Mouse (Mus musculus) testis, postnatal 10 days (tissue): ENCODE measurements around the gene Tigd3.

Source experiments
- DNase-seq: peaks from one replicate; pipeline ENCODE4 v3.0.0; 2021; ENCODE audit warnings: low spot score

Gene Tigd3

DNA sequence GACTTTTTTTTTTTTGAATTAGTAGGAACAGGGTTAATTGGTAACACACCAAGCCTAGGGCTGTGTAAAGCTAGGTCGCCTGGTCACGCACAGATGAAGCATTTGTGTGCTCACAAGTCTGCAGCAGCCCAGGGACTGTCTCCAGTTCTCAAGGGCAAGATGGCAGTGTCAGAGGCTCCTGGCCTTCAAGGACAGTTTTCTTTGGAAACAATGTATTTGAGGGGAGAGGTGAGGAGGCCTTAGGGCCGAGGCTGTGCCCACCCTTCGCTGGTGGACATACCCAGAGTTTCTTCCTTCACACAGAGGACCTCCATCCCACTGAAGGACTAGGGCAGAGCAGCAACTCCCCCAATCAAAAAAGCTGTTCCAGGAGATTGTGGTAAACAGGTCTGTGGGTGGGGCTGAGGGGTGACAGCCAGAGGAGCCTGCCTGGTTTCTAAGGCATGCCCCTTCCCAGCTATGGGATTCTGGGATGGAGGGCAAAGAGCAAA is 46.6 kb downstream of the Tigd3 start:
- no peak for DNase-seq

DNA sequence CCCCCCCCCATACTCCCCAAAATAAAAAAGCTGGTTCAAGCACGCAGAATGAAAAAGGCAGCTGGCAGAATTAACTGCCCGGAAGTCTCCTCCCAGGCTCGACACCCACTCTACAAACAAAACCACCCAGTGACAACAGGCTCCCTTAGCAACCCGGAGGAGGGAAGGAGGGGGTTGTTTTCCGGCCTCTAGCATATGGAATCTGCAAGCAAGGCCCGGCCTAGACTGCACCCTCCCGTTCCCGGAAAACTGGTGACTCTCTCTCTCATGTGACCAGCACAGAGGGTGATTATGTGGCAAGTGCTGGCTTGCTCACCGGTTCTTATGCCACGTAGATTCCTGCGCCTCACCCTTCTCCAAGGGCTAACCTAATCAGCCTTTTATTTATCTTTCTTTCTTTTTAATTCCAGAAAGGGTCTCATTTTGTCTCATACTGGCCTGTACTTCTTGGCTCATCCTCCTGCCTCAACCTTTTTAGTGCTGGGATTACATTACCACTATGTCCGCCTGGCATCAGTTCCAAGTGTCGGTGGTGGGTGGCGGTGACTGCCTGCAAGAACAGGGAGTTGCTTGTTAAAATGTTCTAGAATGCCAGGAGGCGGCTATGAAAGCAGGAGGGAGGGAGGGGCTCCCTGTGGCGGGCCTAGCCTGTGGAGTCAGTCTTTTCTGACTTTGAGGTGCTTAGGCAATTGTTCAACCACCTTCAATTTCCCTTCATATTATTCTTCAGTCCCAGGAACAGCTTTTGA is 47.2 kb downstream of the Tigd3 start:
- DNase-seq = peak; percentile 71

DNA sequence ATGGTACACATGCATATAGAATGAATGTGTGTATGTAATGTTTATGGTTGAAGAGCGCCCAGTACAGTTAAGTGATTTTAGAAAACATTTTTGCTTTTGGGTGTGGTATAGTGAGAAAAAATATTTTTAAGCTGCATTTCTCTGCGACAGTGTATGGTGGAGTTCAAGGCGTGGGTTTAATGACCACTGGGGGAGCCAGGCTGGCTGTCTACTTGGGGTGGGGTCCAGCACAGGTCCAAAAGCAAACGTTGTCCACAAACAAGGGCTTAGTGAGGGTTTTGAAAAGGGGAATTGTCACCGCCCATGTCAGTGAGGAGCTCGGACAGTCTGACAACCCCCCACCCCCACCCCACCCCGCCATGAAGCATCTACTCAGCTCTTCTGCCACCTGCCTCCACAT is 47.8 kb downstream of the Tigd3 start:
- DNase-seq = no peak

DNA sequence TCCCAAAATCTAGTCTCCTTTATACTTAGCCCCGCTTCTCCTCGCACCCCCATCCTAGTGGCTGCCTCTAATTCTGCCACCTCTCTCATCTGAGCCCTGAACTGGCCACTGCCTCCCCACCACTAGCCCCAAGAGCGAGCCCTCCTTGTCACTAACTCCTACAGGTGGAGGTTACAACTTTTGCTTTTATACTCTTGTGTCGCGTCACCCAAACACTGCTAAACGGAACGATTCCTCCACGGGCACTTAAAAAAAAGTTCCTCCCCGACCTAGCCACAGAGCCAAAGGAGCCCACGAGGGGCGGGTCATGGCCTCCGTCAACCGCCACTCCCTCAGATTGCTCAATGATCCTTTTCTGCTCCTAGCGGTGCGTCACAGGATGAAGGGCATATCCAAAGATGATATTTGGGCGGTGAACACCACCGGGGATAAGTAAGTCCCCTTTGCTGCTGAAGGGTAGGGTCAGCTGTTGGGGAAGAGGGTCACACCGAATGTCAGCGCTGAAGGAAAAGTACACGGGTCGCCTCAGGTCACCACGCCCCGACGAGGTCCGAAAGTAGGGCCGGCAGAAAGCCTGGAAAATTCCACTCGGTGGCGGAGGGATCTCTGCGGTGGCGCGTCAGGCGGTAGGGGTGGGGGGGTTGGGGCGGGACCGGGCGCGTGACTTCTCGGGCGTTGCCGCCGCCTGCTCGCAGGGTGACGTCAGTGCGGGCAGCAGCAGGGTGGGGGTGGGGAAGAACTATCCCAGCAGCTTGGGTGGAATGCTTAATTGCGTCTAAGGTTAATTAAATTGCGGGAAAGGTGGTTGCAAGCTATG is 48.4 kb downstream of the Tigd3 start:
- DNase-seq = peak; percentile 95

DNA sequence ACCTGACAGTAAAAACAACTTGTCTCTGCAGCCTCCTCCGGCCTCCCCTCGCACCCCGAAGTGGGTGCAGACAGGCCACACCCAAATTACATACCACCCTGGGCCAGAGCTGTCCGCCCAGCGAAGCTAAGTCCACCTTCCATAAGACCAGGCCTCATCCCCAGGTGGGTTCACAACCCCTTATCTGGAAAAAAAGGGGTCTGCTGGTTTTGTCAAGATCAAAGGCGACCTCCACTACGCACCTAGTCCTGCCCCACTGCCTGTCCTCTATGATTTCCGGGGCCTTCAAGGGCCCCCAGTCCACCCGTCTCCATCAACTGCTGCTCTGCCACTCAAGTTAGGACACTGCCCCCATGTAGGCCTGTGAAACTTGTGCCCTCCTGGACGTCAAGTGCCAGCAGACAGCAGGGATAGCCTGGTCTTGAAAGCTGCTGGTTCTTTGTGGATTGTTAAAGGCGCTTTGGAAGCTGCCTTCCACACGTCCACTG is 49.1 kb downstream of the Tigd3 start:
- no peak for DNase-seq

DNA sequence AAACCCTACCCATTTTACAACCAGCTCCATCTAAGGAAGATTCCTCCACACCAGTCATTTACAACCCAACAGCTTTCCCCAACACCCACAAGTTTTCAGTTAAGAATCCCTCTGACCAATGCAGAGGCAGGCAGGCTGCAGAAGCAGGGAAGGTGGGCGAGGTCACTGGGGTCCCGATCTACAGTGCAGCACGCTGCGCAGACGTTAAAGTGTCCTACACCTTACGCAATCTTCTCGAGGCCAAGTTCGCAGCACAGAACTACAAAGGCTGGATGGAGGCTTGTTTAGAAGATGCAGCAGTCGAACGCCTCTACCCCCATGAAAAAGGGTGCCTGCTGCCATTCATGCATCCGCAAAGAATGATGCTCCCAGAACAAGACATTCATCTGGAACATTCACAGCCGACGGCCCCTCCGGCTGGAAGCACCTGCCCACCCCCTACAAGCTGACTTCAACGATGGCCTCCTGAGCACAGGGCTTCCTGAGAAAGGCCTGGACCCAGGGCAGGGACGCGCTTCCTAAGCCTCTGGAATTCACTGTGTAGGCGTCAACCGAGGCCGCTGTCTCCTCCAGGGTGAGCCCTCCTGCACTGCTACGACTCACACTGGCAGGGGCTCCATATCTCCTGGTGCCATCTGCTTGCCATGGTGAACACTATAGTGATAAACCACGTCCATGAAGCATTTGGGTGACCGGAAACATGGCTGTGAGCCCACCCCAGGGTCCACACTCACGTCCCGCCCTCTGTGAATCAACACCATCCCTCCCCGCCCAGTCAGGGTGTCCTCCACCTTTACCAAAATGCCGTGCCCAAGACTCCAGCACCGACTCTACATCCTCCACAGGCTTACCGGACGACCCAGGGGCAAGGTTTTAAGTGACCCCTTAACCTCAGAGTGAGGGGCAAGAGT is 49.9 kb downstream of the Tigd3 start:
- no peak for DNase-seq

DNA sequence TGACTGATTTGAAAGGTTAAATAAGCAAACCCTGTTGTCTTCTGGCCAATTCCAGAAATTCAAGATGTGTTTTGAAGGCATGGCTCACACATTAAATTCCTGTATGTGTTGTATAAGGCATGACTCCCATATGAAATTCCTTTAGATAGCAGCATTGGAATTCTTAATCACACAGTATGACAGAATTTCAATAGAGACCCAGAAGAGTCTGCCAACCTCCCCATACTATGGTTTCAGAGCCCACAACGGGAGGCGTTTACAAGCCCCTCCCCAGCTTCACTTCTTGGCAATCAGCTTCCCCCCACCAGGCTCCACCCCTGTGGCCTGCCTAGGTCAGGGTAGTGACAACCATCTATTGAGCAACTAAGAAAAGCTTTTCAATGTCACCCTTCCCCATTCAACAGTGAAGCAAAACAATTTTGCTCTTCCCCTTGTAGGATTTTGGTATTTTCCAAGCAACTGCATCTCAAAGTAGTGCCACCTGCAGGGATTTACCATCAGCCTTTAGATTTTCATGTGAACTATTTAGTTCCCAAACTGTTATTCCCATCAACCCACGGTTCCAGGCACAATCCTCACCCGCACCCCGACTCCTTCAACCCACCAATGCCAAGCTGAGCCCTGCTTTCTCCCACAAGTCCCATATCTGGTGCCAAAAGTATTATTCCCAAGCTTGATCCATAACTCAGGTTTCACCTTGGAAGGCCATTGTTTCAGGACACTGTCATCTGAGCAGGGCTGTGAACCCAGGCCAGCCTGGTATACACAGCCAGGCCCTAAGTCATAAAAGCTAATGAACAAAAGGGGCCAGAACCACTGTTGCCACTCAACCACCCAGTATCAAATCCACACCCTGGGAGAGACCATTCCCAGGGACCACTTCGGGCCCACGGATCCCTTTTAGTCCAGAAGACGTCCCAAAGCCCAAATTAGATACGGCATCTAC is 50.9 kb downstream of the Tigd3 start:
- no peak for DNase-seq

DNA sequence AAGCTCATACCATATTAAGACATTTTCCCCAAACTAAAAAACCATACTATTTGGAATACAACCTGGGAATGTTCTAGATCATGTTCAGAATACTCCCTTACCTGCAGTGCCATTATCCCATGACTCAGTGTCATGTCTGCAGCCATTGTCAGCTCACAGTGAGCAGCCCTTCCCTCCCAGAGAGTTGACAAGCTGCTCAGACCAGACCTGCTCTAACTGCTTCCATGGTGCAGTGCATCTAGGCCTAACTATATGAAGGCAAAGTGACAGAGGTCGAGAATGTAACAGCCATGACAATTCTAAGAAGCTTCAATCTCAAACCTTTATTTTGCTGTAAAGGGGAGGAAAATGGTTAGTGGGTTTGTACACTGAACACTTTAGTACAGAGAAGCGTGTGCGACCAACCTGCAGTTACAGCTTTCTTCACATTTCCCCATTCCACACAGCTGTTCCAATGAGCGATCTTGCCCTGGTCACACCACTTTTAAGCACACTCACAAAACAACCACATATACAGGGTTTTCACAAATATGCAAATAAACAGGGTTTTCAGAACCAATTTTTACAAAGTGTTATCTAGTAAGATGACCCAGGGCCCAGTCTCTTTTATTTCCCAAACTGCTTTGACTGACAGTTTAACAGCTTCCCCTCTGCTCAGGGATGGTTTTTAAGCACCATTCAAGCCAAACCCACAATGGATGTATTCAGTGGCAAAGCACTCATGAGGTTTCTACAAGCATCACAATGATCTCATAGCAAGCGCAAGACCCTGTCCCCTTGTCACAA is 51.8 kb downstream of the Tigd3 start:
- no peak for DNase-seq

DNA sequence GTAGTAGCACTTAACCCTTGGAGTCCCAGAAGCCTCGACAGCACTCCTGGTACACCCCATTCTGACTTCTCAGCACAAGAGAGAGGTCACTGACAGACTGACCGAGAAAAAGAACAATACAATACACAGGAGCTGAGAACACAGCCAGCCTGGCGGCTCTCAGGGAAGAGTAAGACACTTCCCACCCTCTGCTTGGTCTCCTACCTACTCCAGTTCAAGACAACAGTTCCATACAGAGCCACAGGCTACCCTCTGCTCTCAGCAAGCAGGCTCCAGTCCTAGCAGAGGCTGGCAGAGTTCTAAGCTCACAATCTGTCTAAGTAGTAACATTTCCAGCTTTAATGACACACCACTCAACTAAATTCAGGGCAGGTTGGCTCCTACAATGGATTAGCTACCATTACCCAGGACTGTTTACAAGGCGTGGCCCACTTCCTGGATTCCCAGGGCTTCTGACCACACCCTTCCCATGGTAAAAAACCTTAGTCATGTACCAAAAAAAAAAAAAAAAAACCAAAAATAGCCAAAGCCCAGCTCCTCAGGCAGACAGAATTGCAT is 52.5 kb downstream of the Tigd3 start:
- DNase-seq = no peak
